ENCODE assay signal across 8 mouse cellular contexts in the genomic region with DNA sequence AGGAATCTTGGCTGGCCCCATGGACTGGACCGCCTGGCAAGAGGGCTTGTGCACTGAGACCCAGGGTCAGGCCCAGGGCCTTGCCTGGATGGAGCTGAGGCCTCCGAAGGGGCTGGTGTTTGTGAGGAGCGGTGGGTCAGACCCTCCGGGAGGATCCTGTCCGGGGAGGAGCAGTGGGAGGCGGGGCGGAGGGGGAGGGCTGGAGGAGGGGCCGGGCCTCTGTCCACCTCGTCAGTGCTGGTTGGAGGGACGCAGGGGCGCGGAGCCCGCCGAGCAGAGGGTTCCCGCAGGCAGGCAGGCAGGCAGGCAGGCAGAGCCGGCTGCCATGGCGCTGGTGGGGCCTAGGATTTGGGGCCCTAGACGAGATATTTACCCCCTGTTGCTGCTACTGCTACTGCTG. TPM values are rescaled to one million over a fixed set of nuclear protein-coding genes. Genes with fewer than 3 reads are reported as not detected.
DNase-seq lines count a peak whose midpoint lies in the region; ATAC-seq and TF ChIP-seq lines count a peak whose summit lies in the region.
"Had no signal": no experiment of that assay in that cellular context is flagged by ENCODE, and none has a peak within 500 bp of the region (broad histone marks: within the 10 kb centered on the region; RNA-seq: fewer than 3 reads in every experiment).

Gene Crb2 (plus strand): TSS at position 234 of the 400 bp plus-strand sequence.

- no peak for TF ChIP-seq CTCF in E14TG2a.4 (conservative IDR thresholded peaks at IDR 0.05; ENCODE audit: low read length)

- H3K27me3 ChIP-seq in E14TG2a.4 (ENCODE audit: insufficient read depth, low read length), result peaks cover 59% of the 10 kb centered on the region
- no peaks in the 10 kb centered on the region; the same call in 1 of the 2 replicates for H3K27me3 ChIP-seq in hindbrain, embryonic 11.5 days (ENCODE audit: control insufficient read depth, insufficient read depth, low read length)

- DNase-seq in ES-E14 (ENCODE audit: low read depth, low spot score), result no peak
- DNase-seq in hindbrain, embryonic 11.5 days (ENCODE audit: low spot score), result peak; percentile 75
- peak; percentile 79 for DNase-seq in mesoderm, embryonic 11.5 days (ENCODE audit: low read depth, low spot score)
- DNase-seq in thymus, adult 18-20 months, result no peak
- no peak for DNase-seq in ovary, postnatal 36 days (ENCODE audit: low spot score)
- DNase-seq: adrenal gland, adult 8-10 months had no signal

- in situ Hi-C loops in ES-E14 (cut with MboI; ENCODE audit: low sequenced_read_pairs in 2 of 2, unreplicated experiment in 2 of 2), result no loop called here

- no peaks in the 10 kb centered on the region for H3K36me3 ChIP-seq in E14TG2a.4 (ENCODE audit: insufficient read depth, low read length)
- H3K36me3 ChIP-seq in ES-E14 (ENCODE audit: control insufficient read depth, insufficient read depth, low read length, poor library complexity, severe bottlenecking), result no peaks in the 10 kb centered on the region
- H3K36me3 ChIP-seq in hindbrain, embryonic 11.5 days (ENCODE audit: control insufficient read depth, insufficient read depth, low read length), result no peaks in the 10 kb centered on the region

- H3K4me1 ChIP-seq in E14TG2a.4 (replicated peaks; ENCODE audit: low read depth, low read length) (peaks cover 67% of the 10 kb centered on the region), ES-E14 (ENCODE audit: control insufficient read depth in 2 of 2, insufficient read depth in 2 of 2, low read length in 2 of 2, poor library complexity in 1 of 2) (peaks cover 1 to 28% of the 10 kb centered on the region in 2 experiments; a peak in 2 of 4 replicates)
- peaks cover 16% of the 10 kb centered on the region for H3K4me1 ChIP-seq in hindbrain, embryonic 11.5 days (replicated peaks; ENCODE audit: control insufficient read depth, insufficient read depth, low read length)

- 0 out of 2 replicates have a peak within 1 kb of the TSS, but pooled peaks have one; percentile 5 for H3K9ac ChIP-seq in ES-E14 (ENCODE audit: insufficient read depth, low read depth, low read length, poor library complexity, severe bottlenecking)
- H3K9ac ChIP-seq in hindbrain, embryonic 11.5 days (ENCODE audit: low read depth, low read length), result peak within 1 kb of the TSS; percentile 62

- H3K9me3 ChIP-seq in E14TG2a.4 (ENCODE audit: low read length) (no peaks in the 10 kb centered on the region), ES-E14 (ENCODE audit: control insufficient read depth, insufficient read depth, low read depth, low read length) (no peaks in the 10 kb centered on the region)
- no peaks in the 10 kb centered on the region for H3K9me3 ChIP-seq in hindbrain, embryonic 11.5 days (ENCODE audit: control insufficient read depth, low read length)

- peak; percentile 47 for ATAC-seq in hindbrain, embryonic 11.5 days (ENCODE audit: low FRiP score)
- ATAC-seq in activated CD4-positive, CD25-positive, alpha-beta regulatory T cell, adult 4 months, result no peak

- no peak within 1 kb of the TSS for H3K27ac ChIP-seq in ES-E14 (ENCODE audit: insufficient read depth, low read depth, low read length, poor library complexity, severe bottlenecking)
- peak within 1 kb of the TSS; percentile 68 for H3K27ac ChIP-seq in hindbrain, embryonic 11.5 days (ENCODE audit: low read depth, low read length)

- H3K4me2 ChIP-seq in hindbrain, embryonic 11.5 days (replicated peaks; ENCODE audit: low read depth, low read length), result peak within 1 kb of the TSS; percentile 56

- H3K4me3 ChIP-seq in E14TG2a.4 (replicated peaks; ENCODE audit: low read length) (peak within 1 kb of the TSS; percentile 72), ES-E14 (ENCODE audit: insufficient read depth in 1 of 2, low read depth in 1 of 2, low read length in 2 of 2, poor library complexity in 1 of 2, severe bottlenecking in 1 of 2) (peak within 1 kb of the TSS; percentile 59 to 62)
- H3K4me3 ChIP-seq in hindbrain, embryonic 11.5 days (ENCODE audit: low read depth, low read length), result peak within 1 kb of the TSS; percentile 46

- WGBS in hindbrain, embryonic 11.5 days, result 0% methylated on average over 15 of the region's 18 CpGs

TF ChIP-seq in ES-E14, 5 proteins besides CTCF, POLR2A, EP300 and RAD21:
- TF ChIP-seq ZNF384 (IDR thresholded peaks at IDR 0.05; ENCODE audit: low read depth, low read length), result no peak

RNA-seq across cellular contexts. Expression of gene Crb2, which starts in this region (rescaled TPM):
- total RNA-seq in ES-E14 (2012; rRNA removed), result 1.3 and 1.7 TPM in 2 replicates
- polyA plus RNA-seq in hindbrain, embryonic 11.5 days (2014; fragmentation: Nextera tagmentation; extraction: Ambion mirVana), result 6.2 and 7.7 TPM in 2 replicates
- under 1 TPM in 1 of 2 experiments, not detected in 1; 0.07 TPM for polyA plus RNA-seq in activated CD4-positive, CD25-positive, alpha-beta regulatory T cell, adult 4 months (2017; shearing (Covaris generic))

Comparison
In these comparisons a context has a peak if more than half of its experiments do, and no peak if none do; other contexts are left out.
1. DNase-seq: peak in hindbrain, embryonic 11.5 days (single experiment) and mesoderm, embryonic 11.5 days (single experiment); none in ES-E14 (single experiment), thymus, adult 18-20 months (0 of 2) and ovary, postnatal 36 days (single experiment).
2. Peak in every context shown above with its lines, with median percentiles within 50 percentile points of each other: H3K4me3 ChIP-seq.